Mouse (Mus musculus) monocyte, adult 5-6 weeks (primary cell): ENCODE data around the gene Mpc1. TPM values are rescaled to one million over a fixed set of nuclear protein-coding genes. Genes with fewer than 3 reads are reported as not detected.
A peak's percentile ranks its signal among the peaks of the same experiment; 100 is the strongest.

Experiments used
- ATAC-seq: fragments of 153-309, 156-312 bp; replicated peaks from 2 replicates; pipeline ENCODE4 v1.8.0; 2017; ENCODE audit warnings: mild to moderate bottlenecking; ENCODE audit not compliant: low TSS enrichment, insufficient number of reproducible peaks, severe bottlenecking, poor library complexity, low FRiP score
- total RNA-seq: library from RNA; stranded (forward); fragments of 200-1000, 200-491, 200-594 nt; gene quantifications from 3 replicates; pipeline ENCODE4 v1.2.3, GENCODE M21; 2017

Mpc1 gene
- total RNA-seq = 48.2 to 112 TPM (median 78.5 TPM) in 3 replicates

DNA sequence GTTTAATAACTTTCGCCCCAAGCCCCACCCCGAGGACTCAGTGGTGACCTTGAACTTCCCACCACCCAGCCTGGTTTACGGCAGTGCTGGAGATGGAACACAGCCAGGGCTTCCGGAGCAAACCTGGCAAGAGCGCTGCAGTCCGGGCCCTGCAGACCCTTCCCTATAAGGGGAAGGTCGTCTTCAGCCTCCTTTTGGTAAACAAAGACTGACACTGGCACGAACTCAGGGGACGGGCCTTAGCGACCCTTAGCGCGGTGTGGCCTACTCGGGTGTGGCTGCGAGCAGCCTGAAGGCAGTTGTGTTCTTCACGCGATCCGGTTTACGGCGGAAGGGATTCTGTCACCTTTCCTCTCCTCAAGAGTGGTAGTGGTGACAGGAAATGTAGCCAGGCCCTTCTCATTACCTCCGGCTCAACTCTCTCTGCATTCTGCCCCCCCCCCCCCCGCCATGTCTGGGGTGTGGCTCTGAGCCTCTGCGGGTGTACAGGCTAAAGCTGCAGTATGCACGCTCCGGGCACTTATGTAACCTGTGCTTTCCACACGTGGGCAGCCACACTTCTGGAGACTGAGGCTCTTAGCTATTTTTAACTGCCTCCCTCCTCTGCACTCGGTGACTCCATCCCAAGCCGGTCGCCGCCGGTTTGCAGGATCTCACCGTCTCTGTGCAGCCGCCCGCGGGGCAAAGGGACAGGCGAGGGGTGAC, at the start of gene Mpc1:
TSS of gene Mpc1 (plus strand) at position 84 of the 705 bp plus-strand sequence.
- peak; percentile 49 for ATAC-seq

DNA sequence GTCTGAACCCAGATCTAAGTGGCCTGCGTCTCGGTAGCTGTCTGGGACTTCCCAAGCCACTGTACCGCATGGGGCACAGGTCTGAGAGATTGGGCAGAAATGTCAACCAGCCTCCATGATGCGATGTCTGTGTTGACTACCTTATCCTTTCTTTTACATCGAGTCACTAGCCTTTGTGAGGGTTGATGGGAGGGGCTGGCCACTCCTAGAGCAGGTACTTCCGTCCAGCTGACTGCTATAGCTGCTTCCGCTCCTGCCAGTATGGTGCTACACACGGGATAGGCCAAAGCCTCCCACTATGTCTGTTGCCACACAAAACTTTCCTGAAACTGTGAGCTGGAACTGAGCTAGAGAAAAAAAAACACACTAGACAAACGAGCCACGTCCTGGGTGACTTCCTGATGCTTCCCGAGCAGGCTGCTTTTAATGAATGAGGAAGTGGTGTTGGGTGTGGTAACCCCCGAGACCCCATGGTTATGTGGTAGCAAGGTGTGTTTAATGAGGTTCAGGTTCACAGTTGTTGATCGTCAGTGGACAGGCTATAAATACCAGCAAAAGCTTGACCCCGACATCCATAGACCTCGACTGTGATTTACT, 49.0 kb upstream of the Mpc1 start:
- ATAC-seq = peak; percentile 23; the same call in 1 of the 2 replicates

DNA sequence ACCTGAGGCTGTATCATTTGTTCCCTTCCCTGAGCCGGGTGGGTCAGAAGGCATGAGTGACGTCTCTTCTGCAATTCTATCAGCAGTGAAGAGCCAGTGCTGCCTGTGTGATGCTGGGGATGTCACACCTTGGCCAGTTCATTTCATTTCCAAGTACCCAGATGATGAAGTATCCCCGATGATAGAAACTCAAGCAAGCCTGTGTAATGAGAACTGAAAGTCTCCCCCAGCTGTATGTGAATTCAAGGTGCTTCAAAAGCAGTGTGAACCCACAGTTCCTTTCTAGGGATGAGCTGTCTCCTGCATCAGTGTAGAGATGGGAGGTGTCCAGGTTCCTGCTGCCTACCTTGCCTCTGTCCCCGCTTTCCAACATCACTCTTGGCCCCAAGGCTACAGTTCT, 48.2 kb upstream of the Mpc1 start:
- no peak for ATAC-seq

DNA sequence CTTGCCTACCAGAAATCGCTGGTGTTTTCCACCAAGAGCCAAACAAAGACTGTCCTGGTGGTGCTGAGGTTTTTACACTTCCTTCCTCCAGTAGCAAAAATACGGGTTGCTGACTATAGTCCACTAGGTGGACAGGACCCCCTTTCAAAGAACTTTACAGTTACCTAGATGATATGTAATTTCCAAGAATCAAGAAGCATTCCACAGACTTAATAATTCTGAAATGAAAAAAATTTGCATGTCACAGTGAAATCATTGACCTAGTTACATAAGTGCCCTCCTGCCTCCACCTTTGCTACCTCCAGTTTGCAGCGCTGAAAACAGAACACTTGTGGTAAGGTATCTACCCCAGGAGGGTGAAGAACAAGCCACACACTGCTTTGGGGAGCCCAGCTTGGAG, 47.0 kb upstream of the Mpc1 start, which contains the start of gene Ccr6:
TSS of gene Ccr6 (plus strand) at position 301 of the 400 bp plus-strand sequence.
- no peak for ATAC-seq

DNA sequence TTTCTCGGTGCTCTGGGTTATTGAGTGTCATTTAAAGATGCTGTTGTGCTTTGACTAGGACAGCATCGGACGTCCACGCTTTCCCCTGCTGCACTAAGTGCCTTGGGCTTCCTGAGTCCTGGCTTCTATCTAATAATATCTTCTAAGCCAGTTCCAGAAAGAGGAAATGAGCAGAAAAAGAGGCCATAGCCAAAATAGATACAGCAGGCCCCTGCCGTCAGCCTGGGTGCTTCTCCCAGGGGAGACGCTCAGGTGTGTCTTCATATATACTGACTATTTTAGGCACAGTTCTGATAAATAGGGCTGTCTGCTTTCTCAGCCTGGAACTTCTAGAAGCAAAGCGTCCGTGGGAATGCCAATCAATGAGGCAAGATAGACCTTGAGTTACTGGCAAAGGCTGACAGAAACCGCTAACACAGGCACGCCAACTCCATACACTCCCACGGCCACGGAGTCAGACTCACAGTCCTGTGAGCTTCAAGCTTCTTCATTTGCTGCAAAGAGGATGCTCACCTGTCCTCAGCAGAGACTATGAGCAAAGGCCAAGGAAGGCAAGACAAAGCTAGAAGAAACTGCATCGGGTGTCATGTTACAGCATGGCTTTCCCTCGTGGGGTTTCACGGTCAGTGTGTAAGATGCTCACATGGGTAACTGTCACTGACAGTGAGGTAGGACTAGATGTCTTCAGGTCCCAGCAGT, 44.5 kb upstream of the Mpc1 start:
- ATAC-seq = no peak

DNA sequence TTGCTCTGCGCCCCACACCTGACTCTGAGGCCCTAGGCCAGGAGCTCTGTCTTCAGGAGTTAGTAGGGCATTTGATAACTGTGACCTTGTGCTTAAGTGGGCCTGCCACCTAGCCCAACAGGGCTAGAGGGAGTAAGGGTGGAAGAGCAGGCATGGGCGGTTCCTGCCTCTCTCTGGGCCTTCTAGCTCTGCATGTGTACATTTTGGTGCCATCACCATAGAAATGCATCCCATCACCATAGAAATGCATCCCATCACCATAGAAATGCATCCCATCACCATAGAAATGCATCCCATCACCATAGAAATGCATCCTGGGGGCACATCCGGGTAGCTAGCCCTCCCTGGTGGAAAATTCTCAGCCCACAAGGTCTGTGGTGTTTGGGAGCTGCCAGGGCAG, 43.1 kb upstream of the Mpc1 start:
- no peak for ATAC-seq

DNA sequence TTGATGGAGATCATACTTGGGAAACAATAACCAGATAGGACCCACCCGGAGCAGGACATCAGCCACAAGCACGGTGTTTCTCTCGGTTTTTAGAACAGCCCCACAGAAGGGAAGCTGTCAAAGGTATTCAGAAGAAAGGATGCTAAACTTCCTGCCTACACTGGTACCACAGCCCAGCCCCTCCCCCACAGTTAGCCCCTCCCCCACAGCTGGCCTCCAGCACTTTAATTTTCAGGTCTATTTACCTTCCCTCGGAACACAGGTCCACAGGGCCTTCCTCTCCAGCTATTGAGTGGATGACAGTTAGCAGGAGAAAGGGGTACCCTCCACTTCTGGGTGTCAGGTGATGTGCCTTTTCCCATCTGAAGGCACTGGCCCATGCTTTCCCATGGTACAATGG, 42.2 kb upstream of the Mpc1 start:
- ATAC-seq = no peak

DNA sequence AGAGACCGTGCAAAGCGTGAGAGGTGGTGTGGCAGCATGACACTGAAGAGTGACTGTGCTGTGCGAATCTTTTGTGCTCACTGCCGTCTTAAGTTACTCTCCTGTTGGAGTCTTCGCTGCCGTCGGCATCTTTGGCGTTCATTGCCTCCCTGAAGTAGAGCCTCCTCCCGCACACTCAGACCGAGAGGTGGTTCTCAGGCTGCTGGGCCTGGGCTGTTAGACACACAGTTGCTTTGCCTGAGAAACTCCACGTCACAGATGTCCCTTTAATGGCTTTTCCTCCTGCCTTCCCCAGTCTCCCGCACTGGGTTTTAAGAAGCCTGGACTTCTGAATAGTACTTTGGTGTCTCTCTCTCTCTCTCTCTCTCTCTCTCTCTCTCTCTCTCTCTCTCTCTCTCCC, 41.1 kb upstream of the Mpc1 start:
- ATAC-seq = no peak

DNA sequence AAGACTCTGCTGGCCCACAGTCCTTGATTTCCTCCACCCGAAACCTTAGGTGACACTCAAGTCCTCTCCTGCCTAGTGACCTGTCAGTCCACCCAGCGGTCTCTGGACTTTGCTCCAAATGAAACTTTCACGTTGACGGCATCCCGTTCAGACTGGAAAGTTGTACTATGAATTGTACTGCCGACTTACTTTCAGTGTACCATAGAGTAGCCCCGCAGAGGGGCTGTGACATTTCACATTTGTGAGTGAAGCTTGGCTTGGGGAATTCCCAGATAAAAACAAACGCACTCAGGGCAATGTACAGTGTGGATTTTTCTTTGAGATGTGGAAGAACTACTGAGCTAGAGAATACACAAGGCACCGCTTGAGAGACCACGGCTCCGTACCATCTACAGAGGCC, 40.5 kb upstream of the Mpc1 start:
- no peak for ATAC-seq

DNA sequence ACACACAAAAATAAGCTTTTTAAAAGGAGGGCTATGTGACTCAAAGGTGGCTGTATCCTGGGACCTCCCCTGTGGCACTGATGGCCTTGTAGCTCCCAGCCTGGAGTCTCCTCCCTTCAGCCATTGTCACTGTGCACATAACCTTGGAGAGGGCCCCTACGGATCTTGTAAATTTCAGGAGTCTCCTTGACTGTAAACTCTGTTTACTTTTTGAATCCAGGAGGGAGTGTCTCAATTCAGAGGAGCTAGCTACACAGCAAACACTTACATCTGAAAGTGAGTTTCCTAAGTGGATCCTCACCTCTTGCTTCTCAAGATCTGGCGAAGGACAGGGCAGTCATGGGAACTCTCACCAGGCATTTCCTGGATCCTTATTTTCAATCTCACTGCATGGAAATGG, 38.6 kb upstream of the Mpc1 start:
- no peak for ATAC-seq

DNA sequence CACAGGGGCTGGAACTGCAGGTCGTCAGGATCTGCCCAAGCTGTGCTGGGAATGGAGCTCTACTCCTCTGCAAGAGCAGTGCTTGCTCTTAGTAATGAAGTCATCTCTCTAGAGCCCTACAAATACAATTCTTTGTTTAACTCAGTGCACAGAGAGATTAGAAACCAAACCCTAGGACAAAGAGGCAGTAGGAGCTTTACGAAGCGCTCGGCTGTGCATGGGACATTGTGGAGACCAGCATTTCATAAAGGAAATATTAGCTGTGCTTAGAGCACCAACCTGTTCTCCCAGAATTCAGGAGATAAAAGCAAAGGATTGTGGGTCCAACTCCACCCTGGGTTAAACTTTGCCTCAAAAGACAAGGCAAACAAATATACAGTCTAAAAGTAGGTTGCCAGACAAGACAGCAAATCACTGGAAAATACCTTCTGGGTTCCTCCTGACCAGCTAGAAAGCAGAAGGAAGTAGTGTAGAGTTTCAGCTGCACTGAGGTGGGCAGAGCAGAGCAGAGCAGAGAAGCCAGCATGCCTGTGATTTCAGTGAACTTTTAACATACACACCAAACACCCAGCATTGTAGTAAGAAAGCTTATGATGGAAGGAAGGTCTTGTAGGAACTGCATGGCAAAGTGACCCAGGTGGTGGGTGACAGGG, 36.5 kb upstream of the Mpc1 start:
- 0 out of 2 replicates have a peak, but pooled peaks have one; percentile 45 for ATAC-seq

DNA sequence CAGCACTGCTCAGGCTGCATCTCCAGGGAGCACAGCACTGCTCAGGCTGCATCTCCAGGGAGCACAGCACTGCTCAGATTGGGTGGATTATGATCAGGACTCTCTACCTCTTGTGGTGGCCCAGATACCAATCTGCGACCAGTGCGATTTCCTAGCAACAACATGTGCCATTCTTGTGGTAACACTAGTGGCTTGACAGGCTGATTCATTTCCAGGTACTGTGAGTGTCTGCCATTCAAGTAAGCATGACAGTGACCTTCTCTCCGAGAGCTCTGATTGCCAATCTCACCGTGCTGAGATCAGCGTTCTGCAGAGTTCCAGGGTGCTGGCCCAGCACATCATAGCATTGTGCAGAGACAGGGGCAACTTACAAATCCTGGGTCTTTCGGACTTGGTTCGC, 31.0 kb upstream of the Mpc1 start:
- 0 out of 2 replicates have a peak, but pooled peaks have one; percentile 44 for ATAC-seq

DNA sequence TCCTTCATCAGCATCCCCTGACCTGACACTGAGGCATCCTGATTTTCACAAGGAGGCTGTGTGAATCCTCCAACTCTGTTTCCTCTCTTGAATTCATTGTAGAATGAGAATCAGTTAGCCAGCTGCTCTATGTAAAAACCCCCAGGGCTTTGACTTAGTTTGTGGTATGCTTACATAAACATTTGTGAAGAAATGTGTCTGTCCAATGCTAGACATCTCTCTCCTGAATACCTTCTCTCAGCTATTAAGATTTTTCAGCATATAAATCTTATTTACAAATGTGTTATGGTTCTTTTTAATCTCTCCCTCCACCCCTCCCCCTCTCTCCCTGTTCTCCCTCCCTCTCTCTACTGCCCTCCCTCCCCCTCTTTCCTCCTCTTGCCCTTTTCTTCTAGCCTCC, 28.4 kb upstream of the Mpc1 start:
- no peak for ATAC-seq

DNA sequence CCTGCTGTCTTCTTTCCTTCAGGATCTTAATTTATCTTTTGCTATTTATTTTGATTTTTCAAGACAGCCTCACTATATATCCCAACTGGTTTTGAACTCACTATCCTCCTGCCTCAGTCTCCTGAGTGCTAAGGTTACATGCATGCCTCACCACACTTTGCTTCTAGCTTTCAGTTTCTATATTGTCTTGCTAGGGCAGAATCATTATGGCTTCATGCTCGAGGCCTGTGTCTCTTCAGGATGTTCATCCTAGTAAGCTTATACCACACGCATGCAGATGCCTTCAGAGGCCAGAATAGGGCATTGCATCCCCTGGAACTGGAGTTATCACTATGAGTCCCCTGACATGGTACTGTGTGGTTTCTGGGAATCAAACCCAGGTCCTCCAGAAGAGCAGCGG, 27.8 kb upstream of the Mpc1 start:
- ATAC-seq = 0 out of 2 replicates have a peak, but pooled peaks have one; percentile 19

DNA sequence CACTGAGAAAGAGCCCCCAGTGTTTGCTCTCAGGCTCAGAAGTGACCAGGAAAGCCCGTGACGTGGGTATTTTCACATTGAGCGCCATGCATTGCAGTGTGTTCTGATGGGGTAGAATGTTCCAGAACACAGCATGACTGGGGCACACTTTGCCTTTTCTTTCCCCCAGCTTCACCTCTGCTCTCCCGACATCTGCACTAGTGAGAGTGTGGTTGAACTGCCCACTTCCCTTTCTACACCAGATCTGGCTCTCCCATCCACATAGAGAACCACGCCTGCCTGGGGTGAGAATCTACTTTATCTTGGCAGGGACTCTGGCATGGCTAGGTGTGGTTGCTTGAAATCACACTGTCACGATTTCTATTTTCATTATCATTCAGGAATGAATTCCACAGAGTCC, 27.1 kb upstream of the Mpc1 start:
- ATAC-seq = peak; percentile 71

DNA sequence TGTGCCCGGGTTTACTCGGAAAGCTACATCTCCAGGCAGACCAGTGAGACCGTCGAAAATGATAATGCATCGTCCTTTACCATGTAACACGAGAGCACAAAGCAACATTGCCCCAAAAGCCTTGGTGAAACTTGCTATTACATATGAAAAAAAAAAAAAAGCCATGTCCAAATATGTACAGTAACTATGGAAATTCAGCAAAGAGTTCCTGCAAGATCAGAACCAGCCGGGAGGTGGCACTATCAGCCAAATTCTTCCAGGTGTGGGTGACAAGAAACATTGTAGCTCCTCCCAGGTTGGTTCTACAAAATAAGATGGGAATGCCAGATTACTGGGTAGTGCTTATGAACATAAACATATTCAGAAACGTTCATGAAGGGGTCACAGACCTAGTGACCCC, 25.7 kb upstream of the Mpc1 start:
- ATAC-seq = no peak

DNA sequence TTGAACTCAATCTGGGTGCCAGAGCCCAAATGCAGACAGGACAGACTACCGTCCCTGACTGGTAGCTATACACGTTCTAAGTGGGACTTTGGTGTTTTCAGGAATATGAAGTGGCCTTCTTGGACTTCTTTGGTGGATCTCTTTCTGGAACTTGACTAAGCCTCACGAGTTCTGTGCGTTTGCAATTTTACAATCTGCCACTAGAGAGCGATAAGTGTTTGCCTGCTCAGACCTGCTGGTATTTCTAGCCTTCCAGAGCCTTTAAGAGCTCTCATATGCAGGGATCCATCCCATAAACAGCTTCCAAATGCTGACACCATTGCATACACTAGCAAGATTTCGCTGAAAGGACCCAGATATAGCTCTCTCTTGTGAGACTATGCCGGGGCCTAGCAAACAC, 18.1 kb upstream of the Mpc1 start:
- peak; percentile 75; the same call in 1 of the 2 replicates for ATAC-seq

DNA sequence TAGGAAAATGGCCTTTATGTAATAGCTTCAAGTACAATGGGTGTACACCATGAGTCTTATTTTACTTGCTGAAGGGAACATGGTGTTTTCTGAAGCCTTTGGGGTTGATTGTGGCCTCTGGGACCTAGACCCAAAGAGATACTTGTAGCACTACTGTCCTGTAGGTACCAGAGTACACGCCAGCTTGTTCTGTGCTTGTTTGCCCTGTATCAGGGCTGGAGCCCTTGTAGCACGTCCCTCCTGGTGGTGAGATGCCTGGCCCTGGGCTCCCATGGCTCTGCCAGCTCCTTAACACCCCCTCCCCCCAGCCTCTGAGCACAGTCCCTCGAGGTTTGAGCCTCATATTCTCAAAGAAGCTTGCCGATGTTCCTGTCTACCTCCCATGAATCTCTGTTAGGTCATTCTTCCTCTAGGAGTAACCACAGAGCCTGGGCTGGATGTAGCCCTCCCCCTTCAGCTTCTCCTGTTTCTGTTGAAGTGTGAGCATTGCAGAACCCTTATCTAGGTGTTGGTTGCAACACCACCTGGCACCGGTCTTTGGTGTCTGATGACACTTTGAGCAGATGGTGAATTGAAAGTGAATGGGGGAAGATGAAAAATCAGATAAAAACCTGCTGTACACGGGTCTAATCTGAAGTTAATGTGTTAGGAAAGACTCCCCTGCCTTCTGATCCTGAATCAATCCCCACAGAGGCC, 10.5 kb upstream of the Mpc1 start:
- ATAC-seq = no peak

DNA sequence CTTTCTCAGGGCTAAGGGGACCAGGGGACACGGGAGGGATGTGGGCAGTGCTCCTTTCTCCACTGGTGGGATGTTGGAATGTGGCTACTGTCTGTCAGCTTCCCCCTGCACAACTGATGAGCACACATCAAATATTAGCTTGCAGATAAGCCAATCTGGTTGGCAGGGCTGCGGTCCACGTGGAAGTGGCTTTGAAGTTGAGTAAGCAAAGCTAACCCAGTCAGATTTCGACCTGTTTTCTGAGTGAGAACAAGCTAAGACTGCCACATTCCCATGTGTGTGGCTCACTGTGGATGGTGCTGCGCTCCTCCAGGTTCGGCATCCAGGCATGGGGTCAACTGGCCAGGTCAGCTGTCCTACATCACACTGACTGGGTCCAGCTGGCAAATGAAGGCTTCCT, 9.8 kb upstream of the Mpc1 start:
- ATAC-seq = no peak; the same call in 1 of the 2 replicates
